Mouse (Mus musculus) heart, embryonic 16.5 days (tissue): ENCODE measurements around the gene Dr1. TPM values are rescaled to one million over a fixed set of nuclear protein-coding genes. Genes with fewer than 3 reads are reported as not detected.
A peak's percentile ranks its signal among the peaks of the same experiment; 100 is the strongest.
"Not testable (repeated sequence)": the region's sequence is repeated elsewhere in the genome, so short reads cannot be mapped to it uniquely, and the experiment has no call there.

ENCODE experiments used
- ATAC-seq: fragments of 200-750 bp; cut with Nextera tagmentation; replicated peaks from 2 replicates; pipeline ENCODE4 v1.8.0; 2017; ENCODE audit warnings: moderate number of reproducible peaks; ENCODE audit not compliant: insufficient read depth, low FRiP score; ENCODE audit errors: extremely low read depth
- H3K27ac ChIP-seq: fragments of 300-500 bp; sonication (generic); 2 replicates; pipeline ENCODE4 v1.5.1; 2014; ENCODE audit warnings: mild to moderate bottlenecking, low read length, control low read depth, moderate library complexity
- H3K27me3 ChIP-seq: fragments of 300-500 bp; sonication (generic); 2 replicates; pipeline ENCODE4 v1.6.1; 2014; ENCODE audit warnings: low read length, mixed read lengths; ENCODE audit not compliant: control insufficient read depth, insufficient read depth
- H3K36me3 ChIP-seq: fragments of 300-500 bp; sonication (generic); 2 replicates; pipeline ENCODE4 v1.6.1; 2014; ENCODE audit not compliant: control insufficient read depth, insufficient read depth
- H3K4me1 ChIP-seq: fragments of 300-500 bp; sonication (generic); 2 replicates; pipeline ENCODE4 v1.6.1; 2014; ENCODE audit warnings: low read length, mixed read lengths; ENCODE audit not compliant: control insufficient read depth, insufficient read depth
- H3K4me2 ChIP-seq: fragments of 300-500 bp; sonication (generic); 2 replicates; pipeline ENCODE4 v1.6.1; 2014; ENCODE audit warnings: low read depth, mild to moderate bottlenecking, control low read depth, low read length
- H3K4me3 ChIP-seq: fragments of 300-500 bp; sonication (generic); 2 replicates; pipeline ENCODE4 v1.5.1; 2014; ENCODE audit warnings: mild to moderate bottlenecking, control low read depth, low read length
- H3K9ac ChIP-seq: fragments of 300-500 bp; sonication (generic); 2 replicates; pipeline ENCODE4 v1.6.1; 2014; ENCODE audit warnings: low read length, control low read depth
- H3K9me3 ChIP-seq: fragments of 300-500 bp; sonication (generic); replicated peaks from 2 replicates; pipeline ENCODE4 v1.6.1; 2016; ENCODE audit warnings: low read length; ENCODE audit not compliant: control insufficient read depth
- WGBS: fragments of 180-500 bp; shearing (Covaris S2); extraction: QIAGEN DNeasy Blood & Tissue Kit; methylation state at CpG from one replicate; pipeline ENCODE4 v1.1.7; 2014; 5-methylcytosine and 5-hydroxymethylcytosine counted together
- polyA plus RNA-seq: library from polyadenylated mRNA; unstranded; fragments of >200 nt; fragmentation: Nextera tagmentation; extraction: Ambion mirVana; gene quantifications from 2 replicates; pipeline ENCODE4 v1.2.1, GENCODE M21; 2015

Dr1 gene
- polyA plus RNA-seq, 1 experiment from 2014 or later: 28.9 TPM

DNA sequence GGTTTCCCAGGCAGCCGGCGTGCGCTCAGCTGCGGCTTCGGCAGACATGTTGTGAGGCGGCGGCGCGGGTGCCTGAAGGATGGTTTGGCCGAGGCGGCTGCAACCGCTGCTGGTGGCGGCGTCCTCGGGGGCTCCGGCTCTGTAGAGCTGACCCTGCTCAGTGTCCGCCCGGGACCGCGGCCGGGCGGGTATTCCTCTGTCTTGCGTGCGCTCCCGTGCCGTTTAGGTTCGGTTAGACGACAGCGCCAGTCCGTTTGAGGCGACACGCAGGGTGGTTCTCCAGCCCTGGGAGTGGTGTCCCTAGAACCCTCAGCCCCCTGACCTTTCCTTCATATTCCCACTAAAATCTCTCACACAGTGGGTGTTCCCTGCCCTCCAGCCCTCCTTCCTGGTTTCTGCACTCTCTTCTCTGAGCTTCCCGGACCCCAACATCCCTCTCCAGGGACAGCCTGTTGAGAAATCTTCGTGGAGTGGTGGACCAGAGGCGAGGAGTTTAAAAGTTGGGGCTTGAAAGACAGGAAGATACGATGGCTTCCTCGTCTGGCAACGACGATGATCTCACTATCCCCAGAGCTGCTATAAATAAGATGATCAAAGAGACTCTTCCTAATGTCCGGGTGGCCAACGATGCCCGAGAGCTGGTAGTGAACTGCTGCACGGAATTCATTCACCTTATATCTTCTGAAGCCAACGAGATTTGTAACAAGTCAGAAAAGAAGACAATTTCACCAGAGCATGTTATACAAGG, 540 bp downstream of the Dr1 start:
- Histone ChIP-seq H3K27me3 (no peaks in the 10 kb centered on the region), H3K9ac (peak overlapping the region; percentile 90), H3K4me1 (peaks cover 23% of the 10 kb centered on the region), H3K36me3 (no peaks in the 10 kb centered on the region), H3K4me3 (peak overlapping the region; percentile 93), H3K9me3 (no peaks in the 10 kb centered on the region), H3K4me2 (peak overlapping the region; percentile 76), H3K27ac (peak overlapping the region; percentile 92)
- WGBS: under 1% methylated on average over 44 of the region's 44 CpGs
- peak; percentile 39 for ATAC-seq

DNA sequence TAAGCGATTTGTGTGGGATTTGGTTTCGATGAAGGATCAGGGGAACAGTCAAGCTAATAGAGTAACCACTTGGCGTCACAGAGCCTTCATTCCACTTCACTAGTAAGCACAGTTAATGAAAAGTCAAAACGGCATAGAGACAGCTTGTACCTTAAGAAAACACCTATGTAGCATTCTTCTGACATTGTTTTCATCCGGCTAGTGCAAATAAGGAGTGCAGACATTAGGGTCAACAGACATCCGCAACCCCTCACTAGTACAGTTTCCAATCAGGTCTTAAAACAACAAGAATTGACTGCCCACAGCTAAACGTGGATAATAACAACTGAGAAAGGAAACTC, 1.1 kb downstream of the Dr1 start:
- H3K27me3 ChIP-seq: no peaks in the 10 kb centered on the region
- H3K36me3 ChIP-seq: no peaks in the 10 kb centered on the region
- H3K4me1 ChIP-seq: peaks cover 23% of the 10 kb centered on the region
- peak overlapping the region; percentile 76 for H3K4me2 ChIP-seq
- 3% methylated on average over 7 of the region's 7 CpGs for WGBS
- peak overlapping the region; percentile 90 for H3K9ac ChIP-seq
- peak overlapping the region; percentile 92; the same call in 1 of the 2 replicates for H3K27ac ChIP-seq
- no peak for ATAC-seq
- no peaks in the 10 kb centered on the region for H3K9me3 ChIP-seq
- peak overlapping the region; percentile 93 for H3K4me3 ChIP-seq

DNA sequence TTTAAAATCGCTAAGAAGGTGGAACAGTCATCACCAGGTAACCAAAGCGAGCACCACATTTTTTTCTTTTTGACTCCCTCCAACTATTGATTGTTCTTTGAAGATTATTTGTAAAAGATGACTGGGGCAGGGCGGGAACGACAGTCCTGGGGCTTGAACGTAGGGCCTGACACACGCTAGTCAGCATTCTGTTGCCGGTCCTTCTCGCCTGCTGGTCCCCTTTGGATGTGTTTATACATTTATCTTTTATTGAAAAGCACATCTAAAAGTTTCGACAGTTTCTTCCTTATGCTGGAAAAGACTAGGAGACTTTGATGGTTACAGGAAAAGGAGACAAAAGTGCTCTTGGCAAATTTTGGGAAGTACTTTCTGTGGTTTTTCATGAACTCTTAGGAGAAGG, 1.7 kb downstream of the Dr1 start:
- Histone ChIP-seq H3K27me3 (no peaks in the 10 kb centered on the region), H3K9me3 (no peaks in the 10 kb centered on the region), H3K27ac (no peak overlapping the region), H3K36me3 (no peaks in the 10 kb centered on the region), H3K4me2 (peak overlapping the region; percentile 76), H3K4me3 (peak overlapping the region; percentile 93), H3K9ac (peak overlapping the region; percentile 90), H3K4me1 (peaks cover 23% of the 10 kb centered on the region)
- WGBS: 29% methylated on average over 9 of the region's 9 CpGs
- no peak for ATAC-seq

DNA sequence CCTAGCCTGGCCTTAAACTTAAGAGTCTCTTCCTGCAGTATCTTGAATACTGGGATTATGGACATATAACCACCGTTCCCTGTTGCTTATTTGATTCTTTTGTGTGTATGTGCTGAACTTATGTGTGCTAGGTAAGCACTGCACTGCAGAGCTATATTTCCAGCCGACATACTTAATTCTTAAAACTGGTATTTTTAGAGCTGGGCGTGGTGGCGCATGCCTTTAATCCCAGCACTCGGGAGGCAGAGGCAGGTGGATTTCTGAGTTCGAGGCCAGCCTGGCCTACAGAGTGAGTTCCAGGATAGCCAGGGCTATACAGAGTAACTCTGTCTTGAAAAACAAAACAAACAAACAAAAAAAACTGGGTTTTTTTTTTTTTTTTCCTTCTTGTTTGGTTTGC, 2.6 kb downstream of the Dr1 start:
- H3K36me3 ChIP-seq, H3K27ac ChIP-seq, H3K9ac ChIP-seq, H3K4me3 ChIP-seq, ATAC-seq, H3K9me3 ChIP-seq, H3K27me3 ChIP-seq: not testable (repeated sequence)
- peaks cover 23% of the 10 kb centered on the region for H3K4me1 ChIP-seq
- WGBS: 85% methylated on average over 6 of the region's 6 CpGs
- H3K4me2 ChIP-seq: peak overlapping the region; percentile 43; the same call in 1 of the 2 replicates

DNA sequence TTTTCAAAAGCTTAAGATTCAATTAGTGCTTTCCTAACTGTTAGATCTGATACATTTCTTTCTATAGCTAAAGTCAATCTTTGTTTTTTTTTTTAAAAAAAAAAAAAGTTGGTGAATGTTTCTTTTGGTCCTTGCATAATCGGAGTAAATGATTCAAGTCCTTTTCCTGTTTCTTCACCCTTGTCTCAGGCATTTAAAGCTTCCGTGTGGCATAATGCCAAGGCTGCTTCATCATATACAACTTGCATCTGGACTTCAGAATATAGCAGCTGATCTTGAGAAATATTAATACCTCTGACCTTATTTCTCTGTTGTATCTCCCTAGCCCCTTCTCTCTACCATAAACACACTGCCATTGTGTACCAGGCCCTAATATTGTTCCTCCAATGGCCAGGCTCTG, 18.3 kb downstream of the Dr1 start:
- WGBS: 63% methylated on average over 2 of the region's 2 CpGs
- Histone ChIP-seq H3K36me3 (no peaks in the 10 kb centered on the region), H3K27ac (no peak overlapping the region), H3K9ac (no peak overlapping the region), H3K4me2 (no peak overlapping the region), H3K4me3 (no peak overlapping the region), H3K4me1 (no peaks in the 10 kb centered on the region), H3K27me3 (no peaks in the 10 kb centered on the region), H3K9me3 (peaks cover 10% of the 10 kb centered on the region; the same call in 1 of the 2 replicates)
- no peak for ATAC-seq

DNA sequence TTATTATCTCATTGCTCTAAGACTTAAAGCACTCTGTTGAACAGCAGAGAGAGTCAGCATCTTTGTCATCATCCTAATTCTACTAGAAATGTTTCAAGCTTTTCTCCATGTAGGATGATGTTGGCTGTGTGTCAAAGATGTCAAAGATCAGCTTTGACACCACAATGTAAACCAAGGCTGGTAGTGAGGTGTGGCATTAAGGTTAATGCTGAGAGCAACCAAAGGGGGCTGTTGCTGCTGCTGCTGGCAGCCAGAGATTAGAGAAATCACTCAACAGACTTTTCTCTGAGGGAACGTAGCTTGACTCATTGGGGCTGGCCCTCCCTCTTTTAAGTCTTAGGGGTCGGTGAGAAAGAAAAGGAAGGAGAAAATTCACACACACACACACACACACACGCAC, 32.9 kb downstream of the Dr1 start:
- Histone ChIP-seq H3K36me3 (no peaks in the 10 kb centered on the region), H3K27me3 (no peaks in the 10 kb centered on the region), H3K9ac (no peak overlapping the region), H3K27ac (no peak overlapping the region), H3K4me3 (no peak overlapping the region), H3K9me3 (no peaks in the 10 kb centered on the region), H3K4me2 (no peak overlapping the region), H3K4me1 (no peaks in the 10 kb centered on the region)
- WGBS: 45% methylated on average over 3 of the region's 3 CpGs
- no peak for ATAC-seq

DNA sequence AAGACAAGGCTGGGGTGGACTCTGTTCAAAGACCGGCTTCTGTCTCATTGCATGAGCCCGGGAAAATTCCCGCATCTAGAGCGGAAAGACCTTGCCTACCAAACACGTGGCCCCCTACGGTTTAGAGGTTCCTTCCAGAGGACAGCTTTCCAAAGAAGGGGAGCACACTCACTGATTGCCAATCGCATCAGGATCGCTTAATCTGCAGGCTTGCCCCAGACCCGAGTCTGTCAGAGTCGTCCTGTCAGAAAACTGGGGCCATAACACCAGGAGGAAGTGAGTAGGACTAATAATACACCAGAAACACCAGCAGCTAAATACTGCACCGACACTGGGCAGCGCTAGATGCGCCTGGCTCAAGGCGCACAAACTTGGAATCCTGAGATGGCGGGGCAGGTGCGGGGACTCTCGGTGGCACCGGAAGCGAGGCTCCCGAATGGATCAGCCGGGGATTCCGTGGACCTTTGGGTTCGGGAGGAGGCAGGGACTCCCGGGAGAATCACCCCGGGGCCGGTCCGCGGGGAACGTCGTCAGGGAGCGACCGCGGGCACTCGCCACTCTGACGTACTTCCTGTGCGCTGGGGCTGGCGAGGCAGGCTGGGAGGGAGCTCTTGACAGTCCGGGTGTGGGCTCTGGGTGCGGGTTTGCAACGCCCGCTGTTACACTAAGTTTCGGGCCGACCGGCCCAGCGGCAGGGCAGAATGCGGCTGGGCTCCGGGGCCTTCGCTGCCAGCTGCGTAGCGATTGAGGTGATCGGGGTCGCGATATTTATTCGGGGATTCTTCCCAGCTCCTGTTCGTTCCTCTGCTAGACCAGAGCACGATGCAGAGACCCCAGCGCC, 43.7 kb downstream of the Dr1 start, which contains the start of gene Pigg:
Gene Pigg, plus strand, starts transcription at position 386 of the 841 bp plus-strand sequence.
- H3K4me1 ChIP-seq: peaks cover 6% of the 10 kb centered on the region
- H3K4me3 ChIP-seq: peak within 1 kb of the TSS; percentile 70
- peak within 1 kb of the TSS; percentile 77 for H3K27ac ChIP-seq
- peak within 1 kb of the TSS; percentile 94 for H3K9ac ChIP-seq
- no peaks in the 10 kb centered on the region for H3K36me3 ChIP-seq
- WGBS: 0% methylated on average over 57 of the region's 57 CpGs
- H3K9me3 ChIP-seq: no peaks in the 10 kb centered on the region
- peak within 1 kb of the TSS; percentile 98 for H3K4me2 ChIP-seq
- peak; percentile 97 for ATAC-seq
- no peaks in the 10 kb centered on the region for H3K27me3 ChIP-seq

DNA sequence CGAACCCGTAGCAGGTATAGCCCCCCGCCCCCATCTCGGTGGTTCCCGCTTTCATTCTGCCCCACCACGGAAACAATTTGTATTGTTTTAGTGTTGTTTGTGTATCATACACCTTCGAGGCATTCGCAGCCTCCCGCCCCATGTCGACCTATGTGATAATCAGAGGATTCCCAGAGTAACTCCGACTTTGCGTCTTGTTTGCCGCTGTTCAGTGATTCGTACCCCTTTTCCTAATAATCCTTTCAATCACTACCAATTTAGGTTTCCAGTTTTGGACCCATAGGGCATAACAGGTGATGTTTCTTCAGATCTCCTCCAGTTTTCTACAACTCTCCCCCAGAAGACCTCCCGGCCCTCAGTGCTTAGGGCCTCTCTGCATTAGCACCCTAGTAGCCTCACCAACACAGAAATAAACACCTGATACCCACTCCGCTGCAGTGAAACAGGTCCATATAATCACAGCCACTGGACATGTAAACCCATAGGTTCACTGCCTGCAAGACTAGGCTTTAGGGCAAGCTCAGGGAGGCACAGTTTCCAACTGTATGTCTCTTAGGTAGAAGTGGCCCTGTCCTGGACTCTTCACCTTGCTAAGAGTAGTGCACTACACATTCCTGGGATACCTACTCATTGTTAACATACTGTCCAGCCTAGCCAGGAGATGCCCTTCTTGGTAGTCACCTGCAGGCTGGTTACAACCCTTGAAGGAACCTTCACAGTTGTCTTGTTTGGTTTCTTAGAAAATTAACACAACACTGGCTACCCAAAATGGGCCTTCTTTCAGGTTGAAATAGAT, 44.6 kb downstream of the Dr1 start:
- Histone ChIP-seq H3K9ac (peak overlapping the region; percentile 94), H3K4me3 (peak overlapping the region; percentile 70), H3K4me2 (peak overlapping the region; percentile 98), H3K27me3 (no peaks in the 10 kb centered on the region), H3K27ac (no peak overlapping the region; the same call in 1 of the 2 replicates), H3K36me3 (no peaks in the 10 kb centered on the region), H3K4me1 (peaks cover 6% of the 10 kb centered on the region), H3K9me3 (no peaks in the 10 kb centered on the region)
- no peak for ATAC-seq
- WGBS: 7% methylated on average over 16 of the region's 16 CpGs
